Mouse (Mus musculus): Measurements from ENCODE around the gene Gsdme.

Gene Gsdme

GRCm38 (mm10) chr6:50263670-50264069, at the start of gene Gsdme:
TSS of gene Gsdme (minus strand) at chr6:50263862.
- in situ Hi-C loops (cut with MboI; ENCODE audit: low sequenced_read_pairs) = no loop called here

GRCm38 (mm10) chr6:50312647-50313046, 49.0 kb upstream of the Gsdme start:
- in situ Hi-C loops (cut with MboI; ENCODE audit: low sequenced_read_pairs) = no loop called here

DNA sequence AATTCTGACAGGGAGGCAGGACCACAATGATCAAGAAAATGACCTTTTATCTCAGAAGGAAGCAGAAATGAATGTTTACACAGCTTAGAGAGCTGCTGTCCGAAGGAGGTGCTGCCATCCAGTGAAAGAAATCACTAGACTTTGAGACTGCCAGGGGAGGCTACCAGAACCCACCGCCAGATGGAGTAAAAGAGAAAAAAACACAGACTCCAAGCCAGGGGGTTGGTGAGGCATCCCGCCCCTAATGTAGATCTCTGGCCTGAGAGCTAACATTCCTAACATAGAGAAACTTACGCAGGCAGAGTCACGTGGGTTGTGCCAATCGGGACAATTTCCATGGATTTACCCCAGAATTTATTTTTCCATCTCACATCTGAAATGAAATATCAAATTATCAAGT, 45.4 kb upstream of the Gsdme start:
- in situ Hi-C loops (cut with MboI; ENCODE audit: low sequenced_read_pairs) = loop anchor here (5.0 to 10.0 kb wide), 2 partner anchors 194 to 228 kb away; partner anchors contain the start of gene Mpp6

DNA sequence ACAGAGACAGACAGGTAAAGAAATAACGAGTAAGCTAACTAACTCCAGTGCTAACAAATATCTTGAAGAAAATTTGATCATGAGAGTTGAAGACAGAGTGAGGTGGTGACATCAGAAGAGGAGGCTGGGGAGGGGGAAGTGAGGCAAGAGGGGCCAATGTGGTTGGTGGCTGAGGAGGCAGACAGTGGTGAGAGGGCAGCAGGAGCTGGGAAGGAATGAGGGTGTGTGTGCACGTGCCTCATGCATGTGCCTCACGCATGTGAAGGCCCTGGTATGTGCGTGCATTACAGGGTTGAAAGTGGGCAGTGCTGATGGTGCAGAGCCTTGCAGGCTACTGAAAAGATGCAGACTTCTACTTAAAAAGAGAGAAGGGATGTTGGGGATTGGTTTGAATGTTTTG, 43.0 kb upstream of the Gsdme start:
- in situ Hi-C loops (cut with MboI; ENCODE audit: low sequenced_read_pairs) = loop anchor here (5.0 to 10.0 kb wide), 2 partner anchors 192 to 231 kb away; partner anchors contain the start of gene Mpp6

- in situ Hi-C loops (cut with MboI; ENCODE audit: low sequenced_read_pairs) = loop anchor here (5.0 to 10.0 kb wide), 2 partner anchors 190 to 232 kb away; partner anchors contain the start of gene Mpp6
Observed at GRCm38 (mm10) chr6:50304949-50305491, 41.4 kb upstream of the Gsdme start.

- in situ Hi-C loops (cut with MboI; ENCODE audit: low sequenced_read_pairs) = loop anchor here (10.0 kb wide), 1 partner anchor 186 kb away; the partner anchor contains the start of gene Mpp6
Observed at GRCm38 (mm10) chr6:50301121-50301520, 37.5 kb upstream of the Gsdme start.

DNA sequence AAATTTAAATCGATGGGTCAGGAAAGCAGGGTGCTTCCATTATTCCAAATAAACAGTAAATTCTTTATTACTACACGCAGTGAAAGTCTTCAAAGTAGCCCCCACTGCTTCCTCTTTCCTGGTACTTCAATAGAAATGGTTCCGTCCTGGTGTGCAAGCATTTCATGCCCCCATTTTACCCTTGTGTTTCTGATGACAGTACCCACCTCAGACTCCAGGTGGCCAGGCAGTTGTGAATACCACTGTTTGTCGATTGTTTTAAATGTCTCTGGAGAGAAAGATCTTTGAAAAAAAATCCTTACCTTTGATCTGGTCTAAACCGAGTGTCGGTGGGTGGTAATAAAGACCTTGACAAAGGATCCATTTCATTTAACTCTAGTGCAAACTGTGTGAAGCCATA, 37.0 kb upstream of the Gsdme start:
- in situ Hi-C loops (cut with MboI; ENCODE audit: low sequenced_read_pairs) = loop anchor here (10.0 kb wide), 1 partner anchor 186 kb away; the partner anchor contains the start of gene Mpp6

DNA sequence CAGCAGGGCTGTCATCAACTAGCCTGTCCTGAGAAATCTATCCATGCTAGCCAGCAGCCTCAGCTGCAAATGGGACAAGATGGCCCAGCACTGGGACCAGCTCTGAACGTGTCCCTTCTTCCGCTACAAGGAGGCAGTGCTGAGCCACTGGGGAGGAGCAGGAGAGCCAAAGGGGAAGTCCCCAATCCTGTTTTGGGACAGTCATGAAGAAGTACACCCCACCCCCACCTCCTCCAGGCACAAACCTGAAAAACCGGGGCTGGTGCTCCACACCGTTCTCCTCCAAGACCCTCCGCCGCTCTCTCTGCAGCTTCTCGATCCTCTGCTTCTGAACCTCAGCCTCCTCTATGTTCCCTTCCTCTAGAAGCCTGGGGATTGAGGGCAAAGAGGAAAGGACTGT, 35.4 kb upstream of the Gsdme start:
- in situ Hi-C loops (cut with MboI; ENCODE audit: low sequenced_read_pairs) = loop anchor here (25.0 kb wide), 1 partner anchor 787 kb away; no protein-coding TSS in a partner anchor

- in situ Hi-C loops (cut with MboI; ENCODE audit: low sequenced_read_pairs) = loop anchor here (25.0 kb wide), 1 partner anchor 785 kb away; no protein-coding TSS in a partner anchor
Observed at GRCm38 (mm10) chr6:50297671-50298070, 34.0 kb upstream of the Gsdme start.

- in situ Hi-C loops (cut with MboI; ENCODE audit: low sequenced_read_pairs) = loop anchor here (25.0 kb wide), 1 partner anchor 783 kb away; no protein-coding TSS in a partner anchor
Observed at GRCm38 (mm10) chr6:50295136-50295535, 31.5 kb upstream of the Gsdme start.

DNA sequence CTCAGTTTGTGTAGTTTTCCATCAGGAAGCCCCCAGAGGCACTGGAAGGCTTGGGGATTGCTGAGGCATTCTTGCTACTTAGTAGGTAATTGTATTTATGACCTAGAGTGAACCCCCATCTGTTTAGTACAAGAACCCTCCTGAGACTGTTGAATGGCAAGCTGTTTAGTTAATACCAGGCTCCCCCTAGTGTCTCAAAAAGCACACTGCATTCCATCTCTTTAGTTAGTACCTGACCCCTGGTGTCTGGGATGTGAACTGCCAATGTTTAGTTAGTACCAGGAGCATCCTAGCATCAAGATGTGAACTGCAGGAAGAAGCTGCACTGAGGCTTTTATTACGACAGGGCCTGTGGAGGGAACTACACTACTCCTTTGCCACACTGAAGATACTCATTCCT, 30.5 kb upstream of the Gsdme start:
- in situ Hi-C loops (cut with MboI; ENCODE audit: low sequenced_read_pairs) = loop anchor here (25.0 kb wide), 1 partner anchor 782 kb away; no protein-coding TSS in a partner anchor

- in situ Hi-C loops (cut with MboI; ENCODE audit: low sequenced_read_pairs) = loop anchor here (25.0 kb wide), 1 partner anchor 779 kb away; no protein-coding TSS in a partner anchor
Observed at GRCm38 (mm10) chr6:50291650-50292049, 28.0 kb upstream of the Gsdme start.

GRCm38 (mm10) chr6:50286881-50287280, 23.2 kb upstream of the Gsdme start:
- in situ Hi-C loops (cut with MboI; ENCODE audit: low sequenced_read_pairs) = loop anchor here (25.0 kb wide), 1 partner anchor 775 kb away; no protein-coding TSS in a partner anchor

DNA sequence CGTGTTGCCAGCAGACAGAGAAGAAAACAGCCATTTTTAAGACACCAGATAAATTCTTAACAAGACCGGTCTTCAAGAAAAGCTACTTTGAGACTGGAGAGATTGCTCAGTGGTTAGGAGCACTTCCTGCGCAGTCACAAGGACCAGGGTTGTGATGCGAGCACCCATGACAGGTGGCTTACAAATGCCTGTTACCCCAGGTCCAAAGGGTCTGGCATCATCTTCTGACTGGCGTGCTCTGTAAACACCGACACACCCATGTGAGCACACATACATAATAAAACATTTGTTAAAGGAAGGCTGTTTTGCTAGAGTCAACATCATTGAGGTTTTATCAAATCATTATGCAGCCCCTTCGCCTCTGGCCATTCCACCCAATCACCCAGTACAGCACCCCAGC, 16.0 kb upstream of the Gsdme start:
- in situ Hi-C loops (cut with MboI; ENCODE audit: low sequenced_read_pairs) = loop anchor here (25.0 kb wide), 1 partner anchor 767 kb away; no protein-coding TSS in a partner anchor

- in situ Hi-C loops (cut with MboI; ENCODE audit: low sequenced_read_pairs) = no loop called here
Observed at GRCm38 (mm10) chr6:50273947-50274346, 10.3 kb upstream of the Gsdme start.

DNA sequence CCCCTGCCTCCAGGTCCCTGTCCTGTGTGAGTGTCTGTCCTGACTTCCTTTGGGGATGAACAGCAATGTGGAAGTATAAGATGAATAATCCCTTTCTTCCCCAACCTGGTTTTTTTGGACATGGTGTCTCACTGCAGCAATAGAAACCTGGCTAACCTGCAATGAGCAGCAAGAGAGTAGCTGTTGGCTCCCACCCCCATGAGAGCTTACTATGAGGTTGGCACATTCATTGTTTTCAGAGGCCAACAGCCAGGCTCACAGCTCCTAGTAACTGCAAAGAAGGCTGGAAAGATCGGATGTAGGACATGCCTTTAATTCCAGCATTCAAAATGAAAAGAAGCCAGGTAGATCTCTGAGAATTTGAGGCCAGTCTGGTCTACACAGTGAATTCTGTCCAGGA, 9.8 kb upstream of the Gsdme start:
- in situ Hi-C loops (cut with MboI; ENCODE audit: low sequenced_read_pairs) = no loop called here

DNA sequence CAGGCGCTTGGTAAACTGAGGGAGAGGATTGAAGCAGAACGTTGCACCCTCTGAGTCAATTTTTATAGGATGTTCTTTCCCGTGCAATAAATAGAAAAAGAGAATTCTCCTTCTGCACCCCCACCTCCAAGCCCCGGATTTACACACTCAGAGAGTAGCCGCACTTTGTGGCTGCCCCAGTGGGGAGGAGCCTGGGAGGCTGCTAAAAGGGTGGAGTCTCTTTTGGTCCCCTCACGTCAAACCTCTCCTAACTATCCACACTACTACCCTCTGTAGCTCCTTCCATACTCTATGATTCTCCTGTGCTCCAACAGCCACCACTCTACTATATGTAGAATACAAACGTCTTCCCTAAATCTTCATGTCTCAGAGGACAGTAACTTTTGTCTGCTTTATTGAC, 1.4 kb downstream of the Gsdme start:
- in situ Hi-C loops (cut with MboI; ENCODE audit: low sequenced_read_pairs) = no loop called here

GRCm38 (mm10) chr6:50261922-50262261, 1.8 kb downstream of the Gsdme start:
- in situ Hi-C loops (cut with MboI; ENCODE audit: low sequenced_read_pairs) = no loop called here

- in situ Hi-C loops (cut with MboI; ENCODE audit: low sequenced_read_pairs) = no loop called here
Observed at GRCm38 (mm10) chr6:50261201-50261921, 2.3 kb downstream of the Gsdme start.

DNA sequence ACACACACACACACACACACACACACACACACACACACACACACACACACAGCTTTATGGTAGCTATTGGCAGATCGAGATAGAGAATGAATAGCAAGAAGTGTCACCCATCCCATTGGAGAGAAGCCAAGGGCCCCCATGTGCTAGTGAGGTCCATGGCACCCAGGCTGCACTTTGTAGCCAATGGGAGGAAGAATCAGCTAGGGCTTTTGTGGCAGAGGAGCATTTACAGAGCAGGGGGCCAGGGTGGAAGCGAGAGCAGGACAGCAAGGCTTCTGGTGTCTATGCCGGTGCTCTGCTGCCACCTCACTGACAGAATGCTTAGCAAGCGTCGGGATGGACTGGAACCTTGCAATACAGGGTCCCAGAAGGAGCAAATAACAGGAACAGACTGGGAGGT, 8.3 kb downstream of the Gsdme start:
- in situ Hi-C loops (cut with MboI; ENCODE audit: low sequenced_read_pairs) = no loop called here

- in situ Hi-C loops (cut with MboI; ENCODE audit: low sequenced_read_pairs) = no loop called here
Observed at GRCm38 (mm10) chr6:50254723-50255184, 8.9 kb downstream of the Gsdme start.

DNA sequence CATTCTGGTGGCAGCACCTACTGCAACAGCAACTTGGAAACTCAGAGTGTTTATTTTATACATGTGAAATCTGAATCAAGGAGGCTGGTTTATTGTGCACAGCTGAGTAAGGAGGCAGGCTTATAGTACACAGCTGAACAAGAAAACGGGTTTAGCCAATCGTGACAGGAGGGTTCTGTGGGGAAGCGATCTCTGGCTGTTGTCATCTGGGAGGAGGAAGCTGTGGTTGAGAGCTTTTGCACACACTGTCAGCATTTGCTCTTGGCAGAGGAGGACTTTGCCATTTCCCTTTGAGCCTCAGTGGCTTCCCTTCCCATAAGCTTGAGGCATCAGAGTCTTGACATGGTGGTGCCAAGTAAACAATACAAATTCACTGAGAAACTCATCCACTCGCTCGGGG, 11.0 kb downstream of the Gsdme start:
- in situ Hi-C loops (cut with MboI; ENCODE audit: low sequenced_read_pairs) = no loop called here

All from CH12F3 (cell line).